In the genomic region with DNA sequence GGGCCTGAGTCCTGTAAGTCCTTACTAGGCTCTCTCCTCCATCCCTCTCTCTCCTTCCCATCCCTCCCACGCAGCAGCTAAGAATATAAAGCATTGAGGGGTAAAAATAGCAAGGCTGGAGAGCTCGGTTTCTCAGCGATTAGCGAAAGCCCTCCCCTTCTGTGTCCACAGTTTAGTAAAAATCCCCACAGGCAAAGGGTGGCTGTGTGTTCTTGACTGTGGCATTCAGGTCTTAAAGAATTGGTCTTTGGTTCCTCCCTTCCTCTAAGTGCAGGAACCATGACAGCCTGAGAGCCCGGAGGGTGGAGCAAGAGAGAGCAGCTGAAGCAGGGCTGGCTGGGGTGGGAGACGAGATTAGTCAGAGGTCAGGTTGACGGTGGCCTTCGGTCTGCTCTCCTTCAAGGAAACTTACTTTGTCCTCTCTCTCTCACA, we compare ENCODE assay signal across 22 mouse cellular contexts. TPM values are rescaled to one million over a fixed set of nuclear protein-coding genes. Genes with fewer than 3 reads are reported as not detected.
A peak's percentile ranks its signal among the peaks of the same experiment; 100 is the strongest.
DNase-seq lines count a peak whose midpoint lies in the region; ATAC-seq and TF ChIP-seq lines count a peak whose summit lies in the region.
"Had no signal": no experiment of that assay in that cellular context is flagged by ENCODE, and none has a peak within 500 bp of the region (broad histone marks: within the 10 kb centered on the region; RNA-seq: fewer than 3 reads in every experiment).

No protein-coding gene starts in this region.

- H3K79me2 ChIP-seq in heart, adult 2 months (replicated peaks; ENCODE audit: control insufficient read depth, insufficient read depth, low read length), result no peaks in the 10 kb centered on the region

- TF ChIP-seq CTCF in heart, adult 2 months (IDR thresholded peaks at IDR 0.05), result no peak

- peak; percentile 59 for ATAC-seq in heart, embryonic 16.5 days (replicated peaks; ENCODE audit: extremely low read depth, insufficient read depth, low FRiP score)

- no peak overlapping the region for H3K4me3 ChIP-seq in heart, adult 2 months
- no peak overlapping the region for H3K4me3 ChIP-seq in heart, embryonic 16.5 days (ENCODE audit: low read length)
- H3K4me3 ChIP-seq: embryonic facial prominence, embryonic 13.5 days; hindbrain, embryonic 13.5 days; limb, embryonic 12.5 days; liver, embryonic 13.5 days had no signal

- 39% methylated on average over 8 of the region's 8 CpGs for WGBS in heart, adult 2 months
- WGBS in heart, embryonic 16.5 days, result 43% methylated on average over 8 of the region's 8 CpGs

- H3K27ac ChIP-seq in heart, adult 2 months, result peak overlapping the region; percentile 13; the same call in 1 of the 2 replicates
- peak overlapping the region; percentile 79 for H3K27ac ChIP-seq in heart, embryonic 16.5 days (ENCODE audit: low read length)
- H3K27ac ChIP-seq: embryonic facial prominence, embryonic 13.5 days; hindbrain, embryonic 13.5 days; limb, embryonic 12.5 days; liver, embryonic 13.5 days had no signal

- peaks cover 8% of the 10 kb centered on the region for H3K36me3 ChIP-seq in heart, adult 2 months (ENCODE audit: control insufficient read depth, insufficient read depth, low read length)
- H3K36me3 ChIP-seq in heart, embryonic 16.5 days (ENCODE audit: control insufficient read depth, insufficient read depth), result peaks cover 79% of the 10 kb centered on the region

- H3K9me3 ChIP-seq in heart, embryonic 16.5 days (replicated peaks; ENCODE audit: control insufficient read depth, low read length), result no peaks in the 10 kb centered on the region
- H3K9me3 ChIP-seq: hindbrain, embryonic 13.5 days; limb, embryonic 12.5 days; liver, embryonic 13.5 days had no signal

- H3K4me1 ChIP-seq in heart, adult 2 months (ENCODE audit: control insufficient read depth, insufficient read depth, low read length), result peaks cover 5% of the 10 kb centered on the region
- peaks cover 25% of the 10 kb centered on the region for H3K4me1 ChIP-seq in heart, embryonic 16.5 days (ENCODE audit: control insufficient read depth, insufficient read depth, low read length)
- H3K4me1 ChIP-seq: embryonic facial prominence, embryonic 13.5 days; hindbrain, embryonic 13.5 days; limb, embryonic 12.5 days had no signal

- TF ChIP-seq EP300 in heart, adult 2 months (IDR thresholded peaks at IDR 0.05; ENCODE audit: insufficient read depth, low read depth, low read length), result no peak

- H3K4me2 ChIP-seq in heart, embryonic 16.5 days (ENCODE audit: low read depth, low read length), result peak overlapping the region; percentile 24; the same call in 1 of the 2 replicates
- H3K4me2 ChIP-seq: embryonic facial prominence, embryonic 13.5 days; hindbrain, embryonic 13.5 days; limb, embryonic 12.5 days; liver, embryonic 13.5 days had no signal

- intact Hi-C loops in heart, adult 2 months (cut with DNase I), result no loop called here
- intact Hi-C loops in heart, postnatal 36 days (cut with DNase I), result no loop called here

- peak in 1 of 2 experiments; percentile 24 for DNase-seq in heart, adult 2 months
- DNase-seq in heart, postnatal 36 days, result no peak
- peak; percentile 35 to 49 for DNase-seq in kidney, postnatal 36 days
- DNase-seq in kidney, adult 11 months, result no peak
- peak; percentile 44 for DNase-seq in ZHBTc4 (ENCODE audit: low read depth, low spot score)
- no peak for DNase-seq in thymus, postnatal 14 days
- no peak for DNase-seq in embryo, embryonic 9.5 days (ENCODE audit: extremely low spot score)
- DNase-seq: adrenal gland, postnatal 36 days; cerebellum, adult 8-10 months; liver, embryonic 13.5 days; midbrain, embryonic 14.5 days had no signal

- no peaks in the 10 kb centered on the region for H3K27me3 ChIP-seq in heart, adult 2 months (ENCODE audit: control insufficient read depth, insufficient read depth, low read length)
- no peaks in the 10 kb centered on the region for H3K27me3 ChIP-seq in heart, embryonic 16.5 days (ENCODE audit: control insufficient read depth, insufficient read depth, low read length)
- H3K27me3 ChIP-seq: embryonic facial prominence, embryonic 13.5 days; hindbrain, embryonic 13.5 days; limb, embryonic 12.5 days; liver, embryonic 13.5 days had no signal

- TF ChIP-seq POLR2A in heart, adult 2 months (IDR thresholded peaks at IDR 0.05; ENCODE audit: insufficient read depth, low read depth, low read length), result no peak

- H3K9ac ChIP-seq in heart, adult 2 months (ENCODE audit: low read depth, low read length), result no peak overlapping the region
- H3K9ac ChIP-seq in heart, embryonic 16.5 days (ENCODE audit: low read length), result peak overlapping the region; percentile 35; the same call in 1 of the 2 replicates
- H3K9ac ChIP-seq: embryonic facial prominence, embryonic 13.5 days; hindbrain, embryonic 13.5 days; limb, embryonic 12.5 days; liver, embryonic 13.5 days had no signal

RNA-seq across cellular contexts. Expression of gene Rxfp4, which starts 16.4 kb away (rescaled TPM):
- total RNA-seq in heart, adult 2 months (2021), result not detected
- polyA plus RNA-seq in heart, adult 2 months (2012; rRNA removed), result 0.41 TPM in 1 of 2 replicates, not detected in the other
- under 1 TPM in 1 of 2 experiments, not detected in 1; 0.22 TPM for total RNA-seq in heart, postnatal 36 days (2021)
- polyA plus RNA-seq in heart, embryonic 16.5 days (2015; fragmentation: Nextera tagmentation; extraction: Ambion mirVana), result not detected in 2 replicates
- total RNA-seq: adrenal gland, postnatal 36 days; common myeloid progenitor, adult 5-6 weeks; left cerebral cortex, adult 8-10 months; megakaryocyte, adult 5-6 weeks had no signal
- polyA plus RNA-seq: embryonic facial prominence, embryonic 13.5 days; gonadal fat pad, adult 2 months; hindbrain, embryonic 13.5 days; intestine, embryonic 14.5 days; limb, embryonic 12.5 days; liver, embryonic 13.5 days; lung, embryonic 16.5 days; midbrain, embryonic 14.5 days; stomach, embryonic 14.5 days had no signal

RNA-seq across cellular contexts. Expression of gene Arhgef2, which starts 30.8 kb away (rescaled TPM):
- 10 to 100 TPM; 37.3 to 37.5 TPM for total RNA-seq in heart, adult 2 months (2021)
- 51.0 and 53.4 TPM in 2 replicates for polyA plus RNA-seq in heart, adult 2 months (2012; rRNA removed)
- total RNA-seq in heart, postnatal 36 days (2021), result 10 to 100 TPM; 42.2 to 51.1 TPM
- polyA plus RNA-seq in heart, embryonic 16.5 days (2015; fragmentation: Nextera tagmentation; extraction: Ambion mirVana), result 76.7 and 85.5 TPM in 2 replicates

RNA-seq across cellular contexts. Expression of gene Khdc4, which starts 49.0 kb away (rescaled TPM):
- total RNA-seq in heart, adult 2 months (2021), result 10 to 100 TPM; 24.9 to 25.7 TPM
- 29.9 and 46.1 TPM in 2 replicates for polyA plus RNA-seq in heart, adult 2 months (2012; rRNA removed)
- total RNA-seq in heart, postnatal 36 days (2021), result 10 to 100 TPM; 27.4 to 30.8 TPM
- 67.4 and 68.6 TPM in 2 replicates for polyA plus RNA-seq in heart, embryonic 16.5 days (2015; fragmentation: Nextera tagmentation; extraction: Ambion mirVana)

Comparison
In these comparisons a context has a peak if more than half of its experiments do, and no peak if none do; other contexts are left out.
1. DNase-seq: peak in kidney, postnatal 36 days (2 of 2) and ZHBTc4 (single experiment); none in heart, postnatal 36 days (0 of 2), kidney, adult 11 months (single experiment), thymus, postnatal 14 days (single experiment) and embryo, embryonic 9.5 days (single experiment).